Mouse (Mus musculus): ENCODE measurements at regions not wholly inside any gene's neighbourhood (a gene's known extent, or its start where the extent isn't known, plus 50 kb on each side); places are given as distances from the start of the nearest gene placed in this dataset.

DNA sequence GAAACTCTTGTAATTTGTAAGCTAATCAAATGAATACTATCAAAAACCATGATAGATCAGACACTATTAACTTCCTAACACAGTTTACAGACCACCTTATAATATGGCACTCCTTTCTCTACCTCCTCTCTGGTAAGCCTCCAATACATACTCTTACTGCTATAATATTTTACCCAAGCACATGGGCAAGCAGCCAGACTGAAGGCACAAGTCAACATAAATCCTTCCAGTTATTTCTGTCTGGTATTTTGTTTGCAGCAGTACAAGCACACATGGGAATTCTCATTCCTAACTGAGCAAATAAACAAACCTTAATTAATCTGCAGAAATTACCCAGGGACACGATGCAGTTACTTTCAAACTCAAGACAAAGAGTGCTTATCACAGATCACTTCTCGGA, 210.7 kb upstream of the Zc3h12c start:
- no peak for DNase-seq (ENCODE audit: low spot score in 2 of 2)

- DNase-seq (ENCODE audit: low spot score in 2 of 2): no peak
Observed at GRCm38 (mm10) chr9:52377761-52378160, 209.4 kb upstream of the Zc3h12c start.

DNA sequence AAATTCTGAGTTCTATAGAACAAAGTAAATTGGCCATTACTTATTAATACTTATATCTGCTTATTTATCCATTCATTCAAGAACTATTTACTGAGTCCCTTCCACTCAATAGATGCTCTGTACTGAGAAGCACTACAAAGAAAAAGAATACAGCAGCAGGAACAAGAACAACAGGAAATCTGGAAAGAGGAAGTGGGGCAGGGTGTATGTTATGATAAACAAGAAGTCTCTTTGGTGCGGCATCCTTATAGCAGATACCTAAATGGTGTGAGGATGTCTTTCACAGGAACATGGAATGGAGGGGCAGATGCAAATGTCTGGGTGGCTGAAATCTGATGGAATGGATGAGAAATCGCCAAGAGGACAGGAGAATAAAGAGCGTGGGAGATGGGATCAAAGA, 208.5 kb upstream of the Zc3h12c start:
- DNase-seq (ENCODE audit: low spot score in 2 of 2): no peak

GRCm38 (mm10) chr9:52371296-52371695, 202.9 kb upstream of the Zc3h12c start:
- no peak for DNase-seq (ENCODE audit: low spot score in 2 of 2)

DNA sequence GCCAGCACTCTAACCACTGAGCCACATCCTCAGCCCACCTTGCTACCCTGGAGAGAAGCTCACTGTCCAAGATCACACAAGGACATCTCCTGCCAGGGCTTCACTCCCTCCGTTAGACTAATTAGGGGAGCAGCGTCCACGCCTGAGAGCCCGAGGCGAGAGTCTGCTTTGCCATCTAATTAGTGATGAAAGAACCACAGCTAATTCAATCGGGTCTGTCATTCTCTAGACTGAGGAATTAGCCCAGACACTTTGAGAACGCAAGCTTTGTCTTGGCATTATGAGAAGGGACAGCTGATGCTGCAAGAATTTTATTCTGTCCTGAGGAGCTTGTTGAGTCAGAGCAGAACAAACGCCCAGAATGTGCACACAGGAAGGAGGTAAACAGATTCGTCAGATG, 200.5 kb upstream of the Zc3h12c start:
- no peak for DNase-seq (ENCODE audit: low spot score in 2 of 2)

GRCm38 (mm10) chr9:52368080-52368479, 199.7 kb upstream of the Zc3h12c start:
- DNase-seq (ENCODE audit: low spot score in 2 of 2): no peak

DNA sequence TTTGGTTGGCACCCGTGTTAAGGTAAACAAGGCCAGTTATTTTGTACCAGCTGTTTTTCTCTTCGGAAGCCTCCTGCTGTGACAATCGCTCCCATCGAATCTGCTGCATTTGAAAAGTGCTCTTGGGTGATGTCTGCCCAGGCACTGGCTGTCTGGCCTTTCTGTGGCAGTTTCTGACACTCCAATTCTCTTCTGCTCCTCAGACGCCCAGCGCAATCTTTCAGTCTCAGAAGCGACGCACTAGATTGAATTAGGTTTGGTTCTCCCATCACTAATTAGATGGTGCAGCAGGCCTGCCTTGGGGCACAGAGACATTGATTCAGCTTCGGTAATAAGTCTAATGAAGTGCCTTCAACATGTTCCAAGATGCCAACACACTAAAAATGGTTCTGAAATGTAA, 197.7 kb upstream of the Zc3h12c start:
- DNase-seq (ENCODE audit: low spot score in 2 of 2): no peak

- DNase-seq (ENCODE audit: low spot score in 2 of 2): no peak
Observed at GRCm38 (mm10) chr9:52361599-52361998, 193.2 kb upstream of the Zc3h12c start.

- no peak for DNase-seq (ENCODE audit: low spot score in 2 of 2)
Observed at GRCm38 (mm10) chr9:52359416-52359815, 191.0 kb upstream of the Zc3h12c start.

GRCm38 (mm10) chr9:52356549-52356948, 188.2 kb upstream of the Zc3h12c start:
- no peak for DNase-seq (ENCODE audit: low spot score in 2 of 2)

DNA sequence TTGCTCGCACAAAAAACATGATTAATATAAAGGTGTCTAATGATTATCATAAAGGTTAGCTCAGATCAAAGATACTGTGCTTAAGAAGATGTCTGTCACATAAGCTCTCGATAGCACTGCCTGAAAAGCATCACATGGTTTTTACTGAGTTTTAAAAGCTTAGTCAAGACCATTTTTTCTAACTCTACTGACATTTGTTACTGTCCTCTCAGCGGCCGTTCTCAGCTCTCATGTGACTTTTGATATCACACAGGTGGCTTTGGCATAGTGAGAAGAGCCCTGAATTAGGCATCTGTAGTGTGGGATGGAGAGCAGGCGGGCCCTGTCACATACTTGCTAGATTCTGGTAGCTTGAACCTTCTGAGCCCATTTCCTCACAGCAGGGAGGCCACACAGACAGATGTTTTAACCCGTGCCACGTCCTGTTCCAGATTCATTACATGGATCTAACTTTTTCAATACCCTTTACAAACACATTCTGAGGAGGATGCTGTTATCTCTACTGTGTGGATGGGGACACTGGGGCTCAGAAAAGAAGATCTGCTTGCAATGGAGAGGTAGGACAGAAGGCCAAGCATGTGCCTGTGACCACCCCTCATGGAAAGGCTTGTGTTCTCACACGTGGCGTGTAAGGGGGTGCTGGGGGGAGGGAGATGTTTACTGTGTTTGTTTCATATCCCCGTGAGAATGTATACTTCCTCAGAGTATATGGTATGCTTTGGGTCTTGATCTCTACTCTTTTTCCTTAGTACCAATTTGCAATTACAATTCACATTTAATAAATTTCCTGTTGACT, 187.0 kb upstream of the Zc3h12c start:
- DNase-seq (ENCODE audit: low spot score in 2 of 2): no peak

- DNase-seq (ENCODE audit: low spot score in 2 of 2): no peak
Observed at GRCm38 (mm10) chr9:52348536-52349527, 180.5 kb upstream of the Zc3h12c start.

DNA sequence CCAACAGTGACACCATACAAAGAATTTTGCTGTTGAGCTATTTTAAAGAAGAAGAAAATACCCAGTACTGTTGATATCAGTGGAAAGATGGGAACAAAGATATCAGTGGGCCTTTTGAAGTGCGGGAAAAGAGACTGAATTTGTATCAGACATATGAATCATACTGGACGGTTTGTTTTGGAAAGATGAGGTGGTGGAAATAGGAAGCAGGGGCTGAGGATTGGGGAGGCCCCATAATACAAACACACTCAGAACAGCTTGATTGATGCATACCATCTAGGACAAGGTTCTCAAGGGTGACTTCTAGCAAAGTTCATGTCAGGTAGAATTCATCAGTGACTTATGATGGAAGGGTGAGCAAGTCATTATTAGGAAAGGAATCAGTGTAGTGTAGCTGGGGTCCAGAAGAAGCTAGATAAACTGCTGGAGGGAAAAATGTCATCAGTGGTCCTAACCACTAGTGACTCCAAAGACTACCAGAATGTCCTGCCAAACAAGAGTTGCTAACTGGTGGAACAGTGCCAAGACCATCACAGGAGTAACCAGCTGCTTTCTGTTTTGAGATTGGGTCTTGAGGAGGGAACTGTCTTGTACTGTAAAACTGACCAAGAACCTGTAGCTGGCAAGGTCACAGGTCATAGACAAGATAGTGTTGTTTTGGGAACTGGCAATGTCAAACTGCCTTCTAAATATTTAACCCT, 176.0 kb upstream of the Zc3h12c start:
- no peak for DNase-seq (ENCODE audit: low spot score in 2 of 2)

- DNase-seq (ENCODE audit: low spot score in 2 of 2): no peak
Observed at GRCm38 (mm10) chr9:52341029-52341428, 172.7 kb upstream of the Zc3h12c start.

GRCm38 (mm10) chr9:52337786-52338322, 169.5 kb upstream of the Zc3h12c start:
- no peak for DNase-seq (ENCODE audit: low spot score in 2 of 2)

DNA sequence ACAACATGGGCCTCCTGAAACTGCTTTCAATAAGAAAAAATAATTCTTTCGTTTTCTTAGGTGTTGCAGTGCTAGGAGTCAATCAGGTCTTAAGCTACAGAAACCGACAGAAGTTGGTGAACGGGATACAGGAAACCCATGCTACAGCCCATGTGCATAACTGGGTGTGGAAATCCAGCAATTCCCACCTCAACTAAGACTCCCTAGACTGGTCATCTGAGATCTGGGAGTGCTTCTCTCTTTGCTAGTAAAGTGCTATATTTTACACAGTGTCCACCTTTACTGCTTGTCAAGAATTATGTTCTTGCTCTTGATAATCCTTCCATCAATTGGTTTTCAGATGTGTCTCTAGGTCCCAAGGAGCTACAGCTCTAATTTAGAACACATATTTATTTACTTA, 166.4 kb upstream of the Zc3h12c start:
- DNase-seq (ENCODE audit: low spot score in 2 of 2): no peak

- DNase-seq (ENCODE audit: low spot score in 2 of 2): no peak
Observed at GRCm38 (mm10) chr9:52333884-52334283, 165.5 kb upstream of the Zc3h12c start.

GRCm38 (mm10) chr9:52331748-52332147, 163.4 kb upstream of the Zc3h12c start:
- DNase-seq (ENCODE audit: low spot score in 2 of 2): no peak

DNA sequence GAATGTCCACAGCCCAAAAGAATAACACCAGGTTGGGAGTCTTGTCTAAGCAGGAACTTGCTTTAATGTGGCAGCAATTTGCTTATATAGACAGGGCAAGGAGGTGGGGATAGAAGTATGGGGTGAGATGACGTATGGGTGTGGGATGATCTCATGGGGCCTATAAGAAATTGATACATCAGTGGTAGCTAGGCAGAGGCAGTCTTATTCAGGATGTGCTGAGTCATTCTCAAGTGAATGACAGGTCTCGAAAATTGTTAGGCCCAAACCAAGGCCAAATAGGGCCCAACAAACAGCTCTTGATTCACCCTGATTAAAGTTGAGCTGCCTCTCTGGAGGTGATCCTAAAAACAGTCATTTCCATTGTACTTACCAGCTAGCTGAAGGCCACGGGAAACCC, 162.3 kb upstream of the Zc3h12c start:
- DNase-seq (ENCODE audit: low spot score in 2 of 2): no peak

- no peak for DNase-seq (ENCODE audit: low spot score in 2 of 2)
Observed at GRCm38 (mm10) chr9:52324347-52324746, 156.0 kb upstream of the Zc3h12c start.

GRCm38 (mm10) chr9:52323757-52324156, 155.4 kb upstream of the Zc3h12c start:
- no peak for DNase-seq (ENCODE audit: low spot score in 2 of 2)
